Mouse (Mus musculus): ENCODE data around the gene Gm15517. TPM values are rescaled to one million over a fixed set of nuclear protein-coding genes. Genes with fewer than 3 reads are reported as not detected.

Gene Gm15517
- polyA plus RNA-seq, 1 experiment from 2014 or later = 1.2 TPM

GRCm38 (mm10) chr7:44303346-44304340 lies 42.4 kb downstream of the Gm15517 start:
- H3K4me1 ChIP-seq (replicated peaks) = peaks cover 16% of the 10 kb centered on the region
- peak overlapping the region; percentile 69 for H3K4me3 ChIP-seq
- peak overlapping the region; percentile 65 for H3K4me2 ChIP-seq
- H3K27ac ChIP-seq (replicated peaks) = peak overlapping the region; percentile 93
- no peaks in the 10 kb centered on the region for H3K9me3 ChIP-seq
- 87% methylated on average over 14 of the region's 14 CpGs for WGBS
- H3K36me3 ChIP-seq = no peaks in the 10 kb centered on the region
- H3K9ac ChIP-seq = peak overlapping the region; percentile 87
- no peak for ATAC-seq (ENCODE audit: low FRiP score, low read depth)
- H3K27me3 ChIP-seq = no peaks in the 10 kb centered on the region

- Histone ChIP-seq H3K27me3 (no peaks in the 10 kb centered on the region), H3K9me3 (no peaks in the 10 kb centered on the region), H3K4me3 (peak overlapping the region; percentile 69), H3K9ac (peak overlapping the region; percentile 87), H3K4me2 (peak overlapping the region; percentile 65), H3K4me1 (replicated peaks) (peaks cover 16% of the 10 kb centered on the region), H3K36me3 (no peaks in the 10 kb centered on the region), H3K27ac (replicated peaks) (peak overlapping the region; percentile 93)
- peak; percentile 23; the same call in 1 of the 2 replicates for ATAC-seq (ENCODE audit: low FRiP score, low read depth)
- under 1% methylated on average over 25 of the region's 25 CpGs for WGBS
Measured at GRCm38 (mm10) chr7:44304463-44304774, 43.2 kb downstream of the Gm15517 start.

GRCm38 (mm10) chr7:44304775-44305641 lies 43.8 kb downstream of the Gm15517 start:
- Histone ChIP-seq H3K27ac (replicated peaks) (peak overlapping the region; percentile 93), H3K4me2 (peak overlapping the region; percentile 65), H3K4me1 (replicated peaks) (peaks cover 17% of the 10 kb centered on the region), H3K4me3 (peak overlapping the region; percentile 69), H3K27me3 (no peaks in the 10 kb centered on the region), H3K36me3 (no peaks in the 10 kb centered on the region), H3K9ac (peak overlapping the region; percentile 87), H3K9me3 (no peaks in the 10 kb centered on the region)
- under 1% methylated on average over 49 of the region's 49 CpGs for WGBS
- peak; percentile 96 for ATAC-seq (ENCODE audit: low FRiP score, low read depth)

- Histone ChIP-seq H3K27me3 (no peaks in the 10 kb centered on the region), H3K9me3 (no peaks in the 10 kb centered on the region), H3K4me1 (replicated peaks) (peaks cover 21% of the 10 kb centered on the region), H3K4me3 (peak overlapping the region; percentile 69), H3K9ac (no peak overlapping the region), H3K4me2 (peak overlapping the region; percentile 65), H3K36me3 (no peaks in the 10 kb centered on the region), H3K27ac (replicated peaks) (peak overlapping the region; percentile 58; the same call in 1 of the 2 replicates)
- 10% methylated on average over 16 of the region's 16 CpGs for WGBS
- ATAC-seq (ENCODE audit: low FRiP score, low read depth) = peak; percentile 12; the same call in 1 of the 2 replicates
Measured at GRCm38 (mm10) chr7:44305686-44306085, 44.4 kb downstream of the Gm15517 start.

GRCm38 (mm10) chr7:44306516-44307240 lies 45.4 kb downstream of the Gm15517 start, which contains the start of gene Clec11a:
Clec11a (minus strand) TSS chr7:44306902.
- WGBS = 64% methylated on average over 6 of the region's 6 CpGs
- Histone ChIP-seq H3K4me3 (peak within 1 kb of the TSS; percentile 69; the same call in 1 of the 2 replicates), H3K27me3 (no peaks in the 10 kb centered on the region), H3K4me1 (replicated peaks) (peaks cover 31% of the 10 kb centered on the region), H3K4me2 (peak within 1 kb of the TSS; percentile 65), H3K9ac (no peak within 1 kb of the TSS), H3K27ac (replicated peaks) (peak within 1 kb of the TSS; percentile 58; the same call in 1 of the 2 replicates), H3K9me3 (no peaks in the 10 kb centered on the region), H3K36me3 (no peaks in the 10 kb centered on the region)
- ATAC-seq (ENCODE audit: low FRiP score, low read depth) = no peak

GRCm38 (mm10) chr7:44307261-44308020 lies 46.2 kb downstream of the Gm15517 start:
- Histone ChIP-seq H3K27me3 (no peaks in the 10 kb centered on the region), H3K36me3 (no peaks in the 10 kb centered on the region), H3K27ac (replicated peaks) (no peak overlapping the region), H3K4me1 (replicated peaks) (peaks cover 38% of the 10 kb centered on the region), H3K4me3 (no peak overlapping the region), H3K4me2 (no peak overlapping the region), H3K9me3 (no peaks in the 10 kb centered on the region), H3K9ac (no peak overlapping the region)
- ATAC-seq (ENCODE audit: low FRiP score, low read depth) = no peak
- 40% methylated on average over 9 of the region's 9 CpGs for WGBS

- ATAC-seq (ENCODE audit: low FRiP score, low read depth) = no peak
- Histone ChIP-seq H3K27me3 (no peaks in the 10 kb centered on the region), H3K4me2 (peak within 1 kb of the TSS; percentile 93), H3K9ac (peak within 1 kb of the TSS; percentile 81), H3K9me3 (no peaks in the 10 kb centered on the region), H3K4me3 (peak within 1 kb of the TSS; percentile 73), H3K4me1 (replicated peaks) (peaks cover 27% of the 10 kb centered on the region), H3K27ac (replicated peaks) (peak within 1 kb of the TSS; percentile 80), H3K36me3 (peaks cover 17% of the 10 kb centered on the region)
- WGBS = 21% methylated on average over 12 of the region's 22 CpGs
Measured at GRCm38 (mm10) chr7:44309475-44310284, 48.4 kb downstream of the Gm15517 start, which contains the start of gene Shank1. Shank1 (plus strand) TSS chr7:44310253.

- Histone ChIP-seq H3K4me3 (peak overlapping the region; percentile 73), H3K36me3 (peaks cover 20% of the 10 kb centered on the region), H3K9ac (peak overlapping the region; percentile 81), H3K9me3 (no peaks in the 10 kb centered on the region), H3K4me1 (replicated peaks) (peaks cover 27% of the 10 kb centered on the region), H3K27ac (replicated peaks) (peak overlapping the region; percentile 80), H3K27me3 (no peaks in the 10 kb centered on the region), H3K4me2 (peak overlapping the region; percentile 93)
- peak; percentile 12 for ATAC-seq (ENCODE audit: low FRiP score, low read depth)
- WGBS = under 1% methylated on average over 37 of the region's 40 CpGs
Measured at GRCm38 (mm10) chr7:44310285-44310877, 49.1 kb downstream of the Gm15517 start.

- WGBS = under 1% methylated on average over 36 of the region's 38 CpGs
- peak overlapping the region; percentile 80 for H3K27ac ChIP-seq (replicated peaks)
- peaks cover 23% of the 10 kb centered on the region for H3K36me3 ChIP-seq
- no peaks in the 10 kb centered on the region for H3K9me3 ChIP-seq
- H3K4me2 ChIP-seq = peak overlapping the region; percentile 93
- H3K4me1 ChIP-seq (replicated peaks) = peaks cover 23% of the 10 kb centered on the region
- peak overlapping the region; percentile 73 for H3K4me3 ChIP-seq
- peak overlapping the region; percentile 81 for H3K9ac ChIP-seq
- ATAC-seq (ENCODE audit: low FRiP score, low read depth) = peak; percentile 17
- H3K27me3 ChIP-seq = no peaks in the 10 kb centered on the region
Measured at GRCm38 (mm10) chr7:44310878-44311712, 49.8 kb downstream of the Gm15517 start.
